Mouse (Mus musculus) C3H10T1/2 (cell line): ENCODE data around the gene Gm9767. TPM values are rescaled to one million over a fixed set of nuclear protein-coding genes. Genes with fewer than 3 reads are reported as not detected.

Experiments used
- polyA plus RNA-seq, 2 experiments: library from polyadenylated mRNA; unstranded; fragments of >200 nt; fragmentation: generic; extraction: Trizol; gene quantifications; one replicate each; pipeline ENCODE4 v1.2.1; 2012; ENCODE audit warnings: missing spikeins in 2 of 2

The Gm9767 gene
- not detected for polyA plus RNA-seq

GRCm38 (mm10) chr10:26077671-26078481, at the start of gene Gm9767:
Gm9767 (plus strand) TSS chr10:26078255.

GRCm38 (mm10) chr10:26078521-26079142, 577 bp downstream of the Gm9767 start, which contains the start of gene Tmem200a:
Tmem200a (minus strand) TSS chr10:26079052.

Other genes with a start within 250 kb of the Gm9767 start
- gene Tmem200a, start 797 bp downstream of the Gm9767 start, polyA plus RNA-seq, result under 1 TPM in 1 of 2 experiments, not detected in 1; 0.15 TPM
- gene Samd3, start 151.5 kb downstream of the Gm9767 start, polyA plus RNA-seq, result not detected